Mouse (Mus musculus): ENCODE measurements around the gene Xpo6. TPM values are rescaled to one million over a fixed set of nuclear protein-coding genes. Genes with fewer than 3 reads are reported as not detected.

Xpo6 gene
- 10 to 100 TPM; 48.9 to 50.3 TPM for total RNA-seq (2021)

- DNase-seq = peak; percentile 97
Observed at GRCm38 (mm10) chr7:126200178-126200996, at the start of gene Xpo6. Gene Xpo6, minus strand, starts transcription at chr7:126200501.

- no peak for DNase-seq
Observed at GRCm38 (mm10) chr7:126249986-126250385, 49.7 kb upstream of the Xpo6 start.

- no peak for DNase-seq
Observed at GRCm38 (mm10) chr7:126249146-126249545, 48.8 kb upstream of the Xpo6 start.

GRCm38 (mm10) chr7:126248641-126249141 is 48.4 kb upstream of the Xpo6 start:
- peak; percentile 29 for DNase-seq

GRCm38 (mm10) chr7:126248088-126248487 is 47.8 kb upstream of the Xpo6 start:
- DNase-seq = peak; percentile 66

GRCm38 (mm10) chr7:126244168-126244750 is 44.0 kb upstream of the Xpo6 start:
- no peak for DNase-seq

GRCm38 (mm10) chr7:126240814-126241360 is 40.6 kb upstream of the Xpo6 start:
- DNase-seq = no peak

- no peak for DNase-seq
Observed at GRCm38 (mm10) chr7:126236794-126237192, 36.5 kb upstream of the Xpo6 start.

- no peak for DNase-seq
Observed at GRCm38 (mm10) chr7:126236083-126236793, 35.9 kb upstream of the Xpo6 start.

GRCm38 (mm10) chr7:126234611-126235010 is 34.3 kb upstream of the Xpo6 start:
- no peak for DNase-seq

- DNase-seq = no peak
Observed at GRCm38 (mm10) chr7:126232345-126233071, 32.2 kb upstream of the Xpo6 start.

GRCm38 (mm10) chr7:126230357-126231148 is 30.3 kb upstream of the Xpo6 start:
- DNase-seq = no peak

GRCm38 (mm10) chr7:126226136-126226535 is 25.8 kb upstream of the Xpo6 start:
- DNase-seq = no peak

GRCm38 (mm10) chr7:126222753-126223152 is 22.5 kb upstream of the Xpo6 start:
- DNase-seq = no peak

GRCm38 (mm10) chr7:126220611-126221010 is 20.3 kb upstream of the Xpo6 start:
- DNase-seq = no peak

- DNase-seq = no peak
Observed at GRCm38 (mm10) chr7:126218311-126218710, 18.0 kb upstream of the Xpo6 start.

GRCm38 (mm10) chr7:126216867-126217266 is 16.6 kb upstream of the Xpo6 start:
- peak; percentile 69 for DNase-seq

- no peak for DNase-seq
Observed at GRCm38 (mm10) chr7:126210856-126211255, 10.6 kb upstream of the Xpo6 start.

GRCm38 (mm10) chr7:126200997-126201345 is 670 bp upstream of the Xpo6 start:
- DNase-seq = no peak

- DNase-seq = peak; percentile 61
Observed at GRCm38 (mm10) chr7:126199691-126200102, 604 bp downstream of the Xpo6 start.

GRCm38 (mm10) chr7:126198926-126199325 is 1.4 kb downstream of the Xpo6 start:
- no peak for DNase-seq

Data from heart, postnatal 4 days (tissue).